Mouse (Mus musculus) MEL (cell line): Measurements from ENCODE around the gene Polr3gl.

Source experiments
- CHD1 ChIP-seq: IDR thresholded peaks from 2 replicates; pipeline ENCODE4 v1.6.1; 2012; ENCODE audit warnings: low read depth, mild to moderate bottlenecking, inconsistent platforms, low read length, improper control_type of control experiment
- CTCF ChIP-seq, 3 experiments: IDR thresholded peaks in 2 of 3; conservative IDR thresholded peaks in 1 of 3; 2 replicates each; pipeline ENCODE4 v1.5.1; 2011 to 2012; ENCODE audit warnings: low read length in 3 of 3, low read depth in 2 of 3, mild to moderate bottlenecking in 2 of 3, improper control_type of control experiment in 1 of 3, inconsistent platforms in 1 of 3, mixed read lengths in 1 of 3, moderate library complexity in 1 of 3; ENCODE audit not compliant: control insufficient read depth in 1 of 3, insufficient read depth in 1 of 3, poor library complexity in 1 of 3, severe bottlenecking in 1 of 3
- EP300 ChIP-seq, 2 experiments: IDR thresholded peaks; 2 replicates each; pipeline ENCODE4 v1.6.1; 2011; ENCODE audit warnings: improper control_type of control experiment in 2 of 2, low read length in 2 of 2, low read depth in 1 of 2, mild to moderate bottlenecking in 1 of 2
- ETS1 ChIP-seq: IDR thresholded peaks from 2 replicates; pipeline ENCODE4 v1.6.1; 2012; ENCODE audit warnings: low read depth, mild to moderate bottlenecking, inconsistent platforms, low read length, improper control_type of control experiment, moderate library complexity
- GATA1 ChIP-seq: IDR thresholded peaks from 2 replicates; pipeline ENCODE4 v1.6.1; 2011; ENCODE audit warnings: low read depth, low read length, improper control_type of control experiment
- POLR2A ChIP-seq, 2 experiments: IDR thresholded peaks; 2 replicates each; pipeline ENCODE4 v1.6.1; 2011 to 2012; ENCODE audit warnings: low read length in 2 of 2, mild to moderate bottlenecking in 2 of 2, control low read depth in 1 of 2, improper control_type of control experiment in 1 of 2, low read depth in 1 of 2, moderate library complexity in 1 of 2; ENCODE audit not compliant: control insufficient read depth in 1 of 2, insufficient read depth in 1 of 2, poor library complexity in 1 of 2
- TBP ChIP-seq: IDR thresholded peaks from 2 replicates; pipeline ENCODE4 v1.8.0; 2011; ENCODE audit warnings: low read depth, low read length, improper control_type of control experiment
- USF1 ChIP-seq: IDR thresholded peaks from 2 replicates; pipeline ENCODE4 v1.6.1; 2014; ENCODE audit warnings: low read depth, mild to moderate bottlenecking, inconsistent platforms, low read length, improper control_type of control experiment, moderate library complexity

GRCm38 (mm10) chr3:96575272-96575984 lies 18.6 kb downstream of the Polr3gl start:
- no peak for TF ChIP-seq CTCF (IDR thresholded peaks at IDR 0.05 in 2 of 3, conservative IDR thresholded peaks at IDR 0.05 in 1 of 3; ENCODE audit: control insufficient read depth in 1 of 3, insufficient read depth in 1 of 3, low read depth in 2 of 3, low read length in 3 of 3, poor library complexity in 1 of 3, severe bottlenecking in 1 of 3)
- no peak for TF ChIP-seq GATA1
- TF ChIP-seq POLR2A (IDR thresholded peaks at IDR 0.05; ENCODE audit: control insufficient read depth in 1 of 2, insufficient read depth in 1 of 2, low read depth in 1 of 2, low read length in 2 of 2, poor library complexity in 1 of 2): no peak
- no peak for TF ChIP-seq CHD1
- TF ChIP-seq USF1: no peak
- TF ChIP-seq ETS1: no peak
- no peak for TF ChIP-seq EP300 (IDR thresholded peaks at IDR 0.05; ENCODE audit: low read depth in 1 of 2, low read length in 2 of 2)
- no peak for TF ChIP-seq TBP
